Mouse (Mus musculus) kidney, embryonic 16.5 days (tissue): ENCODE results near the gene Maml2. TPM values are rescaled to one million over a fixed set of nuclear protein-coding genes. Genes with fewer than 3 reads are reported as not detected.

Experiments used
- ATAC-seq: fragments of 200-750 bp; cut with Nextera tagmentation; 2 replicates; pipeline ENCODE4 v1.8.0; 2017; ENCODE audit warnings: moderate TSS enrichment; ENCODE audit not compliant: low FRiP score, low TSS enrichment
- H3K27ac ChIP-seq: fragments of 300-500 bp; sonication (generic); 2 replicates; pipeline ENCODE4 v1.5.1; 2014; ENCODE audit warnings: low read length
- H3K27me3 ChIP-seq: fragments of 300-500 bp; sonication (generic); 2 replicates; pipeline ENCODE4 v1.6.1; 2014; ENCODE audit warnings: low read length, control low read depth, mixed read lengths; ENCODE audit not compliant: insufficient read depth
- H3K36me3 ChIP-seq: fragments of 300-500 bp; sonication (generic); 2 replicates; pipeline ENCODE4 v1.6.1; 2014; ENCODE audit warnings: low read length, control low read depth, mixed read lengths; ENCODE audit not compliant: insufficient read depth
- H3K4me1 ChIP-seq: fragments of 300-500 bp; sonication (generic); 2 replicates; pipeline ENCODE4 v1.6.1; 2014; ENCODE audit warnings: low read length, control low read depth, mixed read lengths; ENCODE audit not compliant: insufficient read depth
- H3K4me2 ChIP-seq: fragments of 300-500 bp; sonication (generic); replicated peaks from 2 replicates; pipeline ENCODE4 v1.6.1; 2014; ENCODE audit warnings: low read depth, low read length
- H3K4me3 ChIP-seq: fragments of 300-500 bp; sonication (generic); 2 replicates; pipeline ENCODE4 v1.5.1; 2014; ENCODE audit warnings: mild to moderate bottlenecking, low read length
- H3K9ac ChIP-seq: fragments of 300-500 bp; sonication (generic); replicated peaks from 2 replicates; pipeline ENCODE4 v1.6.1; 2014; ENCODE audit warnings: low read length
- H3K9me3 ChIP-seq: fragments of 300-500 bp; sonication (generic); 2 replicates; pipeline ENCODE4 v1.6.1; 2016; ENCODE audit warnings: low read length, control low read depth
- WGBS: fragments of 180-500 bp; shearing (Covaris S2); extraction: QIAGEN DNeasy Blood & Tissue Kit; methylation state at CpG from one replicate; pipeline ENCODE4 v1.1.7; 2014; 5-methylcytosine and 5-hydroxymethylcytosine counted together
- polyA plus RNA-seq: library from polyadenylated mRNA; unstranded; fragments of >200 nt; fragmentation: Nextera tagmentation; extraction: Ambion mirVana; gene quantifications from 2 replicates; pipeline ENCODE4 v1.2.1, GENCODE M21; 2015

Gene Maml2
- polyA plus RNA-seq, 1 experiment from 2014 or later = 10.0 TPM

DNA sequence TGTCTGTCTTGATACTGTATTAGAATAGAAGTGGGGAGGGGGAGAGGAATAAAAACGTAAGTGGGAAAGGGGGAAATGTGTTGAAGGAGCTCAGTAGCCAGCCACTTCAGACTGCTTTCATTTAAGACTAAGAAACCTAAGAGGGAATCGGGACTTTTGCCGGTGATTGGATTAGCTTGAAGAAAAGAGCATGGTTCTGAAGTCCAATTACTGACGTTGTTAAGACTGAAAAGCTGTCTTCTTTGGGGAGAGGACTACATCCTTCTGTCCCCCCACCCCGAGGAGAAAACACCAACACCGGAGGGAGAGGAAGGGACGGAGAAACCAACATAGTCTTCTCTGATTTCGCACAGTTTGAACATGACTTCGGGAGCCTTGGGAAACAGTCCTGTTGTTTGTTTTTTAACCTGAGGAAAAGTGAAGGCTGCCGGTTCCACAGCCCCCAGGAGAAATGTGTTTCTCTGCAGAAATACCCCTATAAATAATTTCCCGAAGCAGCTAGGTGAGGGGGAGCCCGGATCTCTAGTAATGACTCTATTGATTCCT lies 562 bp upstream of the Maml2 start:
- Histone ChIP-seq H3K4me1 (peaks cover 47% of the 10 kb centered on the region), H3K4me2 (peak overlapping the region; percentile 99), H3K27me3 (no peaks in the 10 kb centered on the region), H3K27ac (peak overlapping the region; percentile 83), H3K9ac (peak overlapping the region; percentile 83), H3K9me3 (no peaks in the 10 kb centered on the region), H3K36me3 (no peaks in the 10 kb centered on the region), H3K4me3 (peak overlapping the region; percentile 71)
- no peak for ATAC-seq
- WGBS = 0% methylated on average over 12 of the region's 12 CpGs

DNA sequence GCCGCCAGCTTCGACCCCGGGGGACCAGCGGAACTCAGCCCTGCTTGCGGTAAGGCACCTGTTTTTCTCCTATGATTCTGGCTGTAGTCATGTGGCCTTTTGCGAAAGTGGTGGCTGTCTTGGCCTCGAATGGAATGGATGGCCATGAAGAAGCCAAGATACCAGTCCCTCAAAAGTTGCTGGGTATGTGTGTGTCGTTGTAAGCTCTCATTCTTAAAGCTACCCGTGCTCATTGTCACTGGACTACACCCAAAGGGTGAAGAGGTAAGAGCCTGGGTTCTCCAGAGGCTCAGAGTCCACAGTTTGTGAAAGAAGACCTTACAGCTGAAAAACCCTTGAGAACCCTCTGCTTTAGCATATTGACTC lies 739 bp downstream of the Maml2 start:
- ATAC-seq = no peak
- Histone ChIP-seq H3K9ac (peak overlapping the region; percentile 83), H3K27me3 (no peaks in the 10 kb centered on the region), H3K4me1 (peaks cover 60% of the 10 kb centered on the region), H3K36me3 (no peaks in the 10 kb centered on the region), H3K4me3 (peak overlapping the region; percentile 71), H3K9me3 (no peaks in the 10 kb centered on the region), H3K4me2 (peak overlapping the region; percentile 99), H3K27ac (no peak overlapping the region)
- 23% methylated on average over 9 of the region's 9 CpGs for WGBS

DNA sequence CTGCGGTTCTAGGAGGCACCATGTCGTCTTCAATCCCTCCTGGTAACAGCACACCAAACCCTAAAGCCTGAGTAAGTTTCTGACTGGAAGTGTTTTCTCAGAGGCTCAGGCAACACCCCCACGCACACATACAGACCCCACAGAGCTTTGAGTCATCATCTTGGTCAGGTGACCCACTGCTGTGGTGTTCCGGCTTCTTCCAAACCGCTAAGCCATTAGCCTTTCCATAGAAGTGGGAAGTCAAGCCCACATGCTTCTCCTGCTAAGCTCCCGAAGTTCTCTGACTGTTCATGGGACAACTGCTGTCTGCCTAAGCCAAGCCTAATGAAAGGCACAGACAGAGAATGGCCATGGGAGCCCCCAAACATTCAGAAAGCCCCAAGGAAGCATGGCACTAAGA lies 1.4 kb downstream of the Maml2 start:
- Histone ChIP-seq H3K36me3 (no peaks in the 10 kb centered on the region), H3K9me3 (no peaks in the 10 kb centered on the region), H3K27ac (no peak overlapping the region), H3K4me2 (peak overlapping the region; percentile 99), H3K27me3 (no peaks in the 10 kb centered on the region), H3K4me1 (peaks cover 67% of the 10 kb centered on the region), H3K9ac (peak overlapping the region; percentile 4; the same call in 1 of the 2 replicates), H3K4me3 (peak overlapping the region; percentile 71)
- WGBS = 72% methylated on average over 6 of the region's 6 CpGs
- no peak for ATAC-seq

DNA sequence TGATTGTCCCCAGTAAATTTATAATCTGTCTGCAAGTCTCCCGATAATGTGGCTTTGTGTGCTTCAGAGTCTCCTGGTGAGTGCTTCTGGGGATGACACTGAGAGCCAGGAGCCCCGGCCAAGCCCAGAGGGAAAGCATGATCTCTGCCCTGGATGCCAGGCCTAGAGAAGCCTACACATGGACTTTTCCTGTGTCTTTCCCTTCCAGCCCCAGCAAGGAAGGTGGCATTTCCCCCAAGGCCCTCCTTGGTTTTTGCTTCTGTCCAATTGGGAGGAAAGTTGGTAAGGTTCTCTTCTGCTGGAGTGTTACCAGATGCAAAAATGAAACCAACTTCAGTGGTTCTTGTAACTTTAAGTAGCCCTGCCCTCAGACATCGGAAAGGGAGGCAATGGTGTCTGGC lies 2.3 kb downstream of the Maml2 start:
- 28% methylated on average over 3 of the region's 3 CpGs for WGBS
- Histone ChIP-seq H3K4me1 (peaks cover 67% of the 10 kb centered on the region), H3K36me3 (no peaks in the 10 kb centered on the region), H3K4me2 (peak overlapping the region; percentile 99), H3K27me3 (no peaks in the 10 kb centered on the region), H3K27ac (no peak overlapping the region), H3K4me3 (peak overlapping the region; percentile 71), H3K9me3 (no peaks in the 10 kb centered on the region), H3K9ac (peak overlapping the region; percentile 59)
- no peak for ATAC-seq

DNA sequence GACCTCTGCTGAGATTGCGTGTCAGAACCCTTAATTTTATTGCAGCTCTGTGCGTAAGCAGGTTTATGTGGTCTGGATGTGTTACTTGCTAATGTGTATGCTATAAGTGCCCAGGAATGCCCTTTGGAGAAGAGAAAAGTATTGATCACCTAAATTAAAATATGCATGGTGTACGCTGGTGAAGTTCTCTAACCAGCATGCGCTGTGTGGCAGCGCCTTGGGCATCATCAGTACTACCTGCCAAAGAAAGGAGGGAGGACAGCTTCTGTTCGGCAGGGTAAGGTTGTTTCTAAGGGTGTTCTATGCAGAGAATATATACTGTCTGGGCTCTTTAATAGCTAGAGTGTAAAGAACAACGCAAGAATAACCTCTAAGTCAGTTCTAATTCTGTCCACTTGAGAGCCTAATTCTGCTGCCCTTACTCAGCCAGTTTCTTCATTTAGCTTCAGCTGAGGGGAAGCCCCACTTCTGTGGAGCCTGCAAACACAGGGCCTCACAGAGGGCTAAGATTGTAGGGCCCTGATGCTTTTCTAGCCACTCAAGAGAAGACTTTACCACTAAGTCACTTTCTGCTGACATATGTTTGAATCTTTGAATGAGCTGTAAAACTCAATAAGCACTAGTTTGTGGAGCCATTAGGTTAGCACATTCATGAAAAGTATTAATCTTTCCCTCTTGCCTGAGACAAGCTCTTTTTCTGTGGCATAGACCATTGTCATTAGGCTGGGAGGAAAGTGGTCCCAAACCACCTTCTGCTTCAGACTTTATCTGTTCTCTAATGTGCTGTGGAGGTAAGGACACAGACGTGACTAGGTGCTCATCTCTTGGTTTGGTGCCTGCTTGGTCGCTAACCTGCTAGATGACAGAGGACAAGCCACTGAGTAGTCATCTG lies 3.4 kb downstream of the Maml2 start:
- no peaks in the 10 kb centered on the region for H3K36me3 ChIP-seq
- H3K9ac ChIP-seq = peak overlapping the region; percentile 59
- H3K27me3 ChIP-seq = no peaks in the 10 kb centered on the region
- H3K4me3 ChIP-seq = peak overlapping the region; percentile 71; the same call in 1 of the 2 replicates
- H3K4me2 ChIP-seq = peak overlapping the region; percentile 99
- no peak for ATAC-seq
- no peak overlapping the region for H3K27ac ChIP-seq
- H3K4me1 ChIP-seq = peaks cover 65% of the 10 kb centered on the region
- H3K9me3 ChIP-seq = no peaks in the 10 kb centered on the region
- WGBS = 72% methylated on average over 9 of the region's 9 CpGs

DNA sequence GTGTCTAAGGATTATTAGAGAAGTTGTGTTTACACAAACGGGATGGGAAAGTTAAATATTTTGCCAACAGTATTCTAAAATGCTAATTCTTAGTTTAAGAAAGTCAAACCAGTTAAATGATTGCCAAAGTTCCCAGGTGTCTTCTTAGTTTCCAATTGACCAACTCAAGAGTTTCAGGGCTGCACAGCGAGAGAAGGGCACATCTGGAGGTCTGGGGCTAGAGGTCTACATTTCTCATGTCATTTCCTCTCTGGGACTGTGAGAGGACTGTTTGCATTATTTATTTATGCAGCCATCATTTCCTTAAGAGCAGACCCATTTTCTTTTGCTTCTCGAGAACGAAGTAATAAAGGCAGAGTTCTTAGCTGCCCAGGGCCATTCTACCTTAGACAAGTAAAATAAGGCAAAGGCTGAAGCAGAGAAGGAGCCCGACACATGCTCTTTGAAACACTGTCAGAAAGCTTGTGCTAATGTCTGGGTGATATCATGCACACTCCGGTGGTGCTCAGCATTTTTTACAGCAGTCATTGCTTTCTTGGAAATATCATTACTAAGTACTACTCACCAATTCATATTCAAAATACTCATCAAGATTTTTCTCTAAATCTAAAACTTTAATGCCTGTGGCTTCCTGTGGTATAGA lies 4.5 kb downstream of the Maml2 start:
- ATAC-seq = no peak
- Histone ChIP-seq H3K9ac (no peak overlapping the region), H3K4me1 (peaks cover 67% of the 10 kb centered on the region), H3K27ac (peak overlapping the region; percentile 13; the same call in 1 of the 2 replicates), H3K9me3 (no peaks in the 10 kb centered on the region), H3K27me3 (no peaks in the 10 kb centered on the region), H3K36me3 (no peaks in the 10 kb centered on the region), H3K4me3 (no peak overlapping the region), H3K4me2 (peak overlapping the region; percentile 20; the same call in 1 of the 2 replicates)
- 37% methylated on average over 6 of the region's 6 CpGs for WGBS

DNA sequence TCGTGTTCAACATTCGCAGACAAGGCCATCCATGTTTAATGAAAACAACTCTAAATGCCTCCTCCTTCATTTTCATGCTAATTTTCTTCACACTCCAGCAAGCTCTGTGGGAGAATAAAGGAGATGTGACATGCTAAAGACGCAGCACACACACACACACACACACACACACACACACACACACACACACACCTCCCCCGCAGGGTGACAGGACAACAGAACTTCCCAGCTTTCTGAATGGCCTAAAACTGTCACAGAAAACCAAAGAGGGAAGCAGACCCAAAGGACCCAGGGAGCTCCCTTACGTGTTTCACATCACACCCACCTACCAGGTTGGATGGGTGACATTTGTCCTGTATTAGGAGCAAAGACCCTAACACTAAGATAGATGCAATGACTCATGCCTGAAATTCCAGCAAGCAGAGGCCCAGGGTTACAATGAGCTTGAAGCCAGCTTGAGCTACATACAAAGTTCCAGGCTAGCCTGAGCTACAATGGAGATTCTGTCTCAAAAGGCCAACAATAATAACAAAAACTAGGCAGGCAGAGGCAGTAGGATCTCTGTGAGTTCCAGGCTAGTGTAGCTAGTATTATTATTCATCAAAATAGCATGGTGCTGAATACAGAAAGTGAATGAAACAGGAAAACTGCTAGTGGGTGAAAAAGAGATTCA lies 5.5 kb downstream of the Maml2 start:
- no peak overlapping the region for H3K4me3 ChIP-seq
- H3K27ac ChIP-seq = no peak overlapping the region
- H3K36me3 ChIP-seq = no peaks in the 10 kb centered on the region
- no peak overlapping the region for H3K9ac ChIP-seq
- H3K4me2 ChIP-seq = no peak overlapping the region
- no peaks in the 10 kb centered on the region for H3K27me3 ChIP-seq
- no peaks in the 10 kb centered on the region for H3K9me3 ChIP-seq
- peaks cover 69% of the 10 kb centered on the region for H3K4me1 ChIP-seq
- WGBS = 64% methylated on average over 5 of the region's 5 CpGs
- no peak for ATAC-seq

DNA sequence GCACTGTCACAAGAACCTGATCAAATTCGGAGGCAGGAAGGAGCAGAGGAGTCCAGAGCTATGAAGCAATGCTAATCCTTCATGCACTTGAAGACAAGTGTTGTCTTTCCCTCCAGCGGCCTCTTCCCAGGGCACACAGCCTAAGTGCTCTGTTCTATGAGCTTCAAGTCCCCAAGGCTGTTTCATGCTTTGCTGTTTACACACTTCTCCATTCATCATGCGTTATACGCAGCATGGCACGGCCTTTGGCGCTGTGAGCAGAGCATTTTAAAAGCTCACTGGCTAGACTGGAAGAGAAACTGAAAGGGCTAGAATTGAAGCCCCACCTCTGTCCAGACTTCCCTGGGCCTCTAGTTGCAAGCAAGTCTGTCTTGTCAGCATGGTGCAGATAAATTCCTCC lies 6.2 kb downstream of the Maml2 start:
- no peak overlapping the region; the same call in 1 of the 2 replicates for H3K9ac ChIP-seq
- no peaks in the 10 kb centered on the region for H3K36me3 ChIP-seq
- no peak overlapping the region for H3K4me2 ChIP-seq
- peaks cover 69% of the 10 kb centered on the region for H3K4me1 ChIP-seq
- no peak overlapping the region for H3K27ac ChIP-seq
- WGBS = 68% methylated on average over 6 of the region's 6 CpGs
- no peaks in the 10 kb centered on the region for H3K27me3 ChIP-seq
- ATAC-seq = no peak
- H3K4me3 ChIP-seq = no peak overlapping the region
- no peaks in the 10 kb centered on the region for H3K9me3 ChIP-seq

DNA sequence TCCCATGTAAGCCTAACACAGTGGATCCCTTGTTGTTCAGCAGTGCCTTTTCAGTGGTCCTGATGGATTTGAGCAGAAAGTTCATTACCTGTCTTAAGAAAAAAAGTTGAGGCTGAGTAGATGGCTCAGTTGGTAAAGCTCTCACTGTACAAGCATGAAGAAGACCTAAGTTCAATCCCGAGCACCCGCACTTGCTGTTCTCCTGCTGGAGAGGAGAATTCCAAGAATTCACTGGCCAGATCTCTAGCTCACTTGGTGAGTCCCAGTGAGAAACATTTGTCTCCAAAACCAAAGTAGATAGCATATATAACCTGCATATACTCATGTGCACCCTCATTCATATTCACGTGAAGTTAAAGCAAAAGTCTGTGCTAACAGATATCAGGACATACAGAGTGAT lies 8.7 kb downstream of the Maml2 start:
- 97% methylated on average over 3 of the region's 3 CpGs for WGBS
- H3K4me3 ChIP-seq = no peak overlapping the region
- no peak overlapping the region for H3K9ac ChIP-seq
- ATAC-seq = no peak
- H3K36me3 ChIP-seq = no peaks in the 10 kb centered on the region
- H3K9me3 ChIP-seq = no peaks in the 10 kb centered on the region
- H3K4me2 ChIP-seq = no peak overlapping the region
- peaks cover 46% of the 10 kb centered on the region for H3K4me1 ChIP-seq
- no peak overlapping the region for H3K27ac ChIP-seq
- H3K27me3 ChIP-seq = no peaks in the 10 kb centered on the region
